Mouse (Mus musculus): Measurements from ENCODE around the gene Mavs. TPM values are rescaled to one million over a fixed set of nuclear protein-coding genes. Genes with fewer than 3 reads are reported as not detected.

The Mavs gene
- total RNA-seq (2015) = 17.3 and 20.8 TPM in 2 replicates
- 14.4 and 14.8 TPM in 2 replicates for total RNA-seq (2017)

GRCm38 (mm10) chr2:131233307-131234126, at the start of gene Mavs:
Gene Mavs, plus strand, starts transcription at chr2:131234063.
- peak; percentile 99 for ATAC-seq (ENCODE audit: poor library complexity, severe bottlenecking)

- ATAC-seq (ENCODE audit: poor library complexity, severe bottlenecking) = no peak
Measured at GRCm38 (mm10) chr2:131186343-131186742, 47.5 kb upstream of the Mavs start.

GRCm38 (mm10) chr2:131186771-131187601, 46.9 kb upstream of the Mavs start, which contains the start of the genes Cdc25b and Spef1:
Gene Cdc25b, plus strand, starts transcription at chr2:131186949.
Gene Spef1, minus strand, starts transcription at chr2:131187282.
- peak; percentile 89 for ATAC-seq (ENCODE audit: poor library complexity, severe bottlenecking)

GRCm38 (mm10) chr2:131187602-131187922, 46.3 kb upstream of the Mavs start:
- no peak for ATAC-seq (ENCODE audit: poor library complexity, severe bottlenecking)

DNA sequence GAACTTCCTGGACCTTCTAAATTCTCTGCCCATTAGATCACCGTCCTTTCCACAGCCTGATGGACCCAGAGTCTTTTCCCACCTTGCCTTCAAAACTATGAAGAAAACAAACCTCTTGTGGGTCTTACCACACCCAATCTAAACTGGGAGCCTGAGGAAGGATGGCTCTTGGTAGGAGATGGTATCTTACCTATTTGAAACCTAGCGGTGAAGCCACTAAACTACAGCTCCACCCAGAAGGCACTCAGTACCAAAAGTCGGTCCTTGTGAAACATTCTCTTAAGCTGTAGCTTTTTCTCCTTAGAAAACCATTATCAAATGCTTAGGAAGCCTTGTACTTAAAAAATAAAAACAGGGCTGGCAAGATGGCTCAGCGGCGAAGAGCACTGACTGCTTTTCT, 45.6 kb upstream of the Mavs start:
- no peak for ATAC-seq (ENCODE audit: poor library complexity, severe bottlenecking)

- 0 out of 2 replicates have a peak, but pooled peaks have one; percentile 4 for ATAC-seq (ENCODE audit: poor library complexity, severe bottlenecking)
Measured at GRCm38 (mm10) chr2:131189521-131190309, 44.1 kb upstream of the Mavs start.

DNA sequence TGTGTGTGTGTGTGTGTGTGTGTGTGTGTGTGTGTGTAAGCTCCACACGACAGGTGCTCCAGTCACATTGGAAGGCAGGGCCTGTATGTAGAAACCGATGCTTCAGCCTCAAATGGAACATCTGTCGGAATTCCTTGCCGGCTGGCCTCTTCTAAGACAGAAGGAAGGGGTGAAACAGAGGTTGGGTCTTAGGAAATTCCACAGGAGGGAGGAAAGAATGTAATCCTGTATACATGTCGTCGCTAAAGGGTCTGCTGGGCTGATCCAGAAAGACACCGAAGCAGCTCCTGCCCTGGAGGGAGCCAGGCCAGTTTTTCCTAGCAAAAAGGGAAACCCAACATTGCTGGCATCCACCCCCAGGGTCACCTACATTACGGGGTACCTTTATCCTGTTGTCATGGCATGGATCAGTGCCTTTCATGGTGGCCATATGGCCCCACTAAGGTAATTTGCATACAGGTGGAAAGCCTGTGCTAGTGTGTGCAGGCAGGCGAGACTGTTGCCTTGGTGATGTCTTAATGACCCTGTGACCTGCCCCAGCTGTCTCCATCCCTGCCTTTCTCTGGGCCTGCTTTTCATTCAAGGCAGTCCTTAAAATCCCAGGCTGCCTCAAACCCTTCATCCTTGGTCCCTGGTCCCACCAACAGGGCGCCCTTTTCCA, 43.4 kb upstream of the Mavs start:
- ATAC-seq (ENCODE audit: poor library complexity, severe bottlenecking) = no peak

DNA sequence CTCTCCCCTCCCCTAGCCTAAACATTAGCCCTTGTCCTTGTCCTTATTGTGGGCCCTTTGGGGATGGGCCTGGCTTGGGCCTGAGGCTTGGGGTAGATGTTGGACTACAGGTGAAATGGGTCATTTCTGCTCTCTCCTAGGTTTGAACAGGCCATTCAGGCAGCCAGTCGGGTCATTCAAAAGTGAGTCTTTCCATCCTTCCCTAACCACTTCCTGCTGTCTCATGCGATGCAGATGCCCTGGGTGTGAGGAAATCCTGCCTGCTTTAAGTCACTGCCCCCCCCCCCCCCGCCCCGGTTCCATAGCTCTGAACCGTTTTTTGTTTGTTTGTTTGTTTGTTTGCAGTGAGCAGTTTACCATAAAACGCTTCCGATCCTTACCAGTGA, 42.9 kb upstream of the Mavs start:
- peak; percentile 41 for ATAC-seq (ENCODE audit: poor library complexity, severe bottlenecking)

DNA sequence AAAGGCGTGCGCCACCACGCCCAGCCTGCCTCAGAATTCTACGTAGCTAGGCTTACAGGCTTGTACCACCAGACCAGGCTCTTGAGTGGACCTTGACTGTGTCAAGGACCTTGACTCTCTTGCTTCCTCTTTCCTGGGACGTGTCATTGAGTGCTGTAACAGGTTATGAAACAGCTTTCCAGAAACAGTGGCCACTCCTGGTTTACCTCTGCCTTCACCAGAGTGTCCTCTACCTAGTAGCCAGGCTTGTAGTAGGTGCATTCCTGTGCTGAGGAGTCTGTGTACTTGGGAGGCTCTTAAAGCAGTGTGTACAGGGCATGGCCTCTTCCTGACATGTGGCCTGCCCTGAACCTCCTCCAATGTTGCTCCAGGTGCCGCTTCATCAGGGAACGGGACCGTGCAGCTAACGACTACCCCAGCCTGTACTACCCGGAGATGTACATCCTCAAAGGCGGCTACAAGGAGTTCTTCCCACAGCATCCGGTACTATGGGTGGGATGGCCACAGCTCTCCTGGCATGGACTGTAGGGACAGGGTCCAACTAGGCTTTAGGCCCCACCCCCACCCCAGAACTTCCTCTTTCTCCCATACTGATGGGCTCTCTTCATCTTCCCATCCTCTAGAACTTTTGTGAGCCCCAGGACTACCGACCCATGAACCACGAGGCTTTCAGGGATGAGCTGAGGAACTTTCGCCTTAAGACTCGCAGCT, 37.1 kb upstream of the Mavs start:
- ATAC-seq (ENCODE audit: poor library complexity, severe bottlenecking) = peak; percentile 96

- no peak for ATAC-seq (ENCODE audit: poor library complexity, severe bottlenecking)
Measured at GRCm38 (mm10) chr2:131200710-131201109, 33.2 kb upstream of the Mavs start.

- no peak for ATAC-seq (ENCODE audit: poor library complexity, severe bottlenecking)
Measured at GRCm38 (mm10) chr2:131201262-131201661, 32.6 kb upstream of the Mavs start.

DNA sequence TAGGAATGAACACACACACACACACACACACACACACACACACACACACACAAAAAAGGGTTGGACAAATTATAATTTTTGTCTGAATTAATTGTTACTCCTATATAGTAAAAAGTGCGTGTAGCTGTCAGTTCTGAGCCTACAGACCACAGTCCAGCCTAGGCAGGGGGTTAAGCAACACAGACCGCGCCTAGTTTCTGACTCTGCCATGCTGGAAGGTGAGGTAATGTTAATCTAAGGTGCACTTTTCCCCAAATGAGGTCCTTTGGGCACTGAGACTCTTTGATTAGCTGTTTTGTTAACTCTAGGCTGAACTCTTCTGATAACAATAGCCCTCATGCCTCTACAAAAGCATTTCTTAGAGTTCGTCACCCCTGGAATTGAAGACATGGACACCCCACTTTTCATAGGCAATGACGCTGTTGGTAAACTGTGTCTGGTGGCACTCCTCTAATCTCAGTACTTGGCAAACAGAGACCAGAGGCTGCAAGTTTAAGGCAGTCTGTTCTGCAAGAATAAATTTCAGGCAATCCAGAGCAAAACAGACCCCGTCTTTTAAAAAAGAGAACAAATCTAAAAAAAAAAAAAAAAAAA, 29.9 kb upstream of the Mavs start:
- ATAC-seq (ENCODE audit: poor library complexity, severe bottlenecking) = no peak

DNA sequence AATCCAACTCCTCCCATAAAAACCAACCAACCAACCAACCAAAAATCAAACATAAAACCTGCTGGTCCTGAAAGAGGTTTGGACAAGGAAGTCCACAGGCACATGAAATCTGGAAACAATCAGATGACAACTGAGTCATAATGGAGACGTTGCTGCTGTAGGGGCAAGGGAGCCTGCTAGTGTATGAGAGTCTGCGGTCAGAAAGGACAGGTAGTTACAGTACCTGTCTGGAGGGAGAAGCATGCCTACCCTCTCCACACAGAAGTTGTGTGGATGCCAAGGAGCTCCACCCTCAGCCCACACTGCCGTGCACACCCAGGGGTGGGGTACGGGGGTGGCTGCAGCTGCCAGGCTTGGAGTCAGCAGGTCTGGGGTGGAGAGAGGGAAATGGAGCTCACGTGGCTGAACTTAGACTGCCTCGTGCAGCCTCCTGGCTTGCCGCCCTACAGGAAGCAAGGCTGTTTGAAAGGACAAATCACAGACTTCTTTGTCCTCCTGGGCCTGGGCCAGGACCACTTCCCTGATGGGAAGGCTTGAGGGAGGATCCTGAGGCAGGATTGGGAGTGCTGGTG, 29.4 kb upstream of the Mavs start:
- ATAC-seq (ENCODE audit: poor library complexity, severe bottlenecking) = peak; percentile 70

GRCm38 (mm10) chr2:131205521-131206182, 28.2 kb upstream of the Mavs start:
- no peak for ATAC-seq (ENCODE audit: poor library complexity, severe bottlenecking)

GRCm38 (mm10) chr2:131206778-131207177, 27.1 kb upstream of the Mavs start, which contains the start of gene Ap5s1:
Gene Ap5s1, plus strand, starts transcription at chr2:131207078.
- ATAC-seq (ENCODE audit: poor library complexity, severe bottlenecking) = no peak

DNA sequence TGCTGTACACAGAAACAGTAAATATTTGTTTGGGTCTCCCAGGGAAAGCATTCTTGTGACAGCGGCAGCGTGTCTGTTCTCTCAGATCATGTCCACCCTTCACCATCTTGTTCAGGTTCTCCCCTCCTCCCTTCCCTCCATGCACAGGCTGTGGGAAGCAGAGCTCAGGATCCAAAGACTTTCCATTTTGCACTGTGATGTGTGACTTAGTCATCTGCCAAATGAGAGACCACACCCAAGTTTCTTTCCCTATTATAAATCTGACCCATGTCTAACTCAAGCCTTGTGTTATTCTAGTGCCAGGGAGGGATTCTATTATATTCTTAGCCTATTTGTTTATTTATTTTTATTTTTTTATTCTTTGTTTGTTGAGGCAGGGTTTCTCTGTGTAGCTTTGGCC, 25.5 kb upstream of the Mavs start:
- no peak for ATAC-seq (ENCODE audit: poor library complexity, severe bottlenecking)

DNA sequence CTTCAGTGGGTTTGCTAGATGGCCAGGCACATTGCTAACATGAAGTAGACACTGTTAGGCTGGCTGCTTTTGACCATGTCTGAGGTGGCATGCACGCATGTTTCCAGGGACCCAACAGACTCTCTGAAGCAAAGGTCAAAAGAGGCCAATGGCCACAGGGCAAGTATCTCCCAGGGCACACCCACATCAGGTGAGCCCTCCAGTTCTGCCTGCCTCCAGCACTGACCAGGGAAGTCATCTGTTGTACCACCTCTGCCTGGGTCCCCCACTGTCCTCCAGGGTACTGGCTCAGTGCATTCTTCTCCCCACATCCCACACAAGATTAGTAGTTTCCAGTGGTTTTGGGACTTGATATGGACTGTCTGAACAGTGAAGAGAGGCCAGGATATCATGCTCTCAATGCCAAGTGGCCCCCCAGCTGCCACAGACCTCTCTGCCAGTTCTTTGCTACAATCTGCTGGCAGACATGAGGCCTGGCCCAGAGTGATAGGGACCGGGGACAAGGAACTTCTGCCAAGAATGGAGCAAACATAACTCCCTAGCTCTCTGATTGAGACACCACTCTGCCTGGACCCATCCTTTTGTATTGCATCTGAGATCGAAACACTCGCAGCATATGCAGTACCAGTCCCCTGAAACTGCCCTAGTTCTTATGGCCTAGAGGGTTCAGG, 24.6 kb upstream of the Mavs start:
- no peak for ATAC-seq (ENCODE audit: poor library complexity, severe bottlenecking)

Measured in megakaryocyte, adult 5-6 weeks (primary cell).